Mouse (Mus musculus): ENCODE data around the gene Nlrp3. TPM values are rescaled to one million over a fixed set of nuclear protein-coding genes. Genes with fewer than 3 reads are reported as not detected.
"Not testable (repeated sequence)": the region's sequence is repeated elsewhere in the genome, so short reads cannot be mapped to it uniquely, and the experiment has no call there.

Gene Nlrp3
- polyA plus RNA-seq, 1 experiment: 0.33 TPM

DNA sequence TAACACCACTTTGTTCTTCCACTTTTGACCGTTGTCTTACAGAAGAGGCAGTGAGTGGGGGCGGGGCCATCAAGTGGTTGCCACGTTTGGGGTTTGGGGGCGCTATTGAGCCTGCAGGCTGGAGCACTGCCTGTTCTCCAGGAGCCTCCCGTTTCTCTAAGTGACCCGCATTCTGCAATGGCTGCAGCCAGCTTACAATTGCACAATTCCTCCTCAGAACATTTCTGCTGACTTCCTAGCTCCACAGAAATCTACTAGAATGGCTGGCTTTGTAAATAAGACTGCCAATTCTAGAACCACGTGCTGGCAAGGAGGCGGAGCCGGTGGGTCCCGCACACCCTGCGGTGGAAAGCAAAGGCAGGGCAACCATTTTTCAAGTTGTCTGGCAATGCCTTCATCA, 3.0 kb upstream of the Nlrp3 start:
- DNase-seq (ENCODE audit: low read depth): peak; percentile 35
- TF ChIP-seq CTCF (IDR thresholded peaks at IDR 0.05; ENCODE audit: borderline replicate concordance, extremely low read depth, insufficient read depth, insufficient read length): peak; percentile 10; the same call in 1 of the 2 replicates
- TF ChIP-seq POLR2A (IDR thresholded peaks at IDR 0.05; ENCODE audit: borderline replicate concordance, extremely low read depth, insufficient read depth, insufficient read length, poor library complexity, severe bottlenecking): no peak

DNA sequence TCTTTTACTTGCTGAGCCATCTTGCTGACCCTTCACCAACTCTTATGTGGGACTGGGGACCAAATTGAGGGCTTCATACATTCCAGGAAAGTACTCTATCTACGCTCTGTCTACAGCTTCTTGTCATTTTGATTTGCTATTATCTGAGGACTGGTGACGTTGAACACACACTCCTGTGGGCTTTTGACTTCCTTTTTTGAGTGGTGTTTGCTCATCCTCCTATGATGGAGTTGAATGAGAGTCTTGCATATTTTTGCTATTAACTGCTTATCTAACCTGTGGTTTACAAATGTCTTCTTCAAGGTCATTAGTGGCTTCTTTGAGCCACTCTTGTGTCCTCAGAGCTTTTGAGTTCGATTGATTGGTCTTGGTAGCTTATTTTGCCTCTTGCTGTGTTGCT, 1.2 kb upstream of the Nlrp3 start:
- TF ChIP-seq POLR2A (IDR thresholded peaks at IDR 0.05; ENCODE audit: borderline replicate concordance, extremely low read depth, insufficient read depth, insufficient read length, poor library complexity, severe bottlenecking): no peak
- no peak for TF ChIP-seq CTCF (IDR thresholded peaks at IDR 0.05; ENCODE audit: borderline replicate concordance, extremely low read depth, insufficient read depth, insufficient read length)
- no peak for DNase-seq (ENCODE audit: low read depth)

- DNase-seq (ENCODE audit: low read depth): no peak
- no peak for TF ChIP-seq POLR2A (IDR thresholded peaks at IDR 0.05; ENCODE audit: borderline replicate concordance, extremely low read depth, insufficient read depth, insufficient read length, poor library complexity, severe bottlenecking)
- no peak for TF ChIP-seq CTCF (IDR thresholded peaks at IDR 0.05; ENCODE audit: borderline replicate concordance, extremely low read depth, insufficient read depth, insufficient read length)
Measured at GRCm38 (mm10) chr11:59542442-59542841, 1.1 kb downstream of the Nlrp3 start.

GRCm38 (mm10) chr11:59543376-59543775, 2.0 kb downstream of the Nlrp3 start:
- TF ChIP-seq CTCF (IDR thresholded peaks at IDR 0.05; ENCODE audit: borderline replicate concordance, extremely low read depth, insufficient read depth, insufficient read length): no peak
- TF ChIP-seq POLR2A (IDR thresholded peaks at IDR 0.05; ENCODE audit: borderline replicate concordance, extremely low read depth, insufficient read depth, insufficient read length, poor library complexity, severe bottlenecking): no peak
- DNase-seq (ENCODE audit: low read depth): no peak

GRCm38 (mm10) chr11:59544005-59544404, 2.6 kb downstream of the Nlrp3 start:
- DNase-seq (ENCODE audit: low read depth): no peak
- TF ChIP-seq CTCF (IDR thresholded peaks at IDR 0.05; ENCODE audit: borderline replicate concordance, extremely low read depth, insufficient read depth, insufficient read length) (no peak), POLR2A (IDR thresholded peaks at IDR 0.05; ENCODE audit: borderline replicate concordance, extremely low read depth, insufficient read depth, insufficient read length, poor library complexity, severe bottlenecking) (no peak)

GRCm38 (mm10) chr11:59554127-59554526, 12.8 kb downstream of the Nlrp3 start:
- TF ChIP-seq POLR2A (IDR thresholded peaks at IDR 0.05; ENCODE audit: borderline replicate concordance, extremely low read depth, insufficient read depth, insufficient read length, poor library complexity, severe bottlenecking) (no peak), CTCF (IDR thresholded peaks at IDR 0.05; ENCODE audit: borderline replicate concordance, extremely low read depth, insufficient read depth, insufficient read length) (no peak)
- DNase-seq (ENCODE audit: low read depth): no peak

GRCm38 (mm10) chr11:59554535-59554934, 13.2 kb downstream of the Nlrp3 start:
- TF ChIP-seq CTCF (IDR thresholded peaks at IDR 0.05; ENCODE audit: borderline replicate concordance, extremely low read depth, insufficient read depth, insufficient read length) (no peak), POLR2A (IDR thresholded peaks at IDR 0.05; ENCODE audit: borderline replicate concordance, extremely low read depth, insufficient read depth, insufficient read length, poor library complexity, severe bottlenecking) (no peak)

DNA sequence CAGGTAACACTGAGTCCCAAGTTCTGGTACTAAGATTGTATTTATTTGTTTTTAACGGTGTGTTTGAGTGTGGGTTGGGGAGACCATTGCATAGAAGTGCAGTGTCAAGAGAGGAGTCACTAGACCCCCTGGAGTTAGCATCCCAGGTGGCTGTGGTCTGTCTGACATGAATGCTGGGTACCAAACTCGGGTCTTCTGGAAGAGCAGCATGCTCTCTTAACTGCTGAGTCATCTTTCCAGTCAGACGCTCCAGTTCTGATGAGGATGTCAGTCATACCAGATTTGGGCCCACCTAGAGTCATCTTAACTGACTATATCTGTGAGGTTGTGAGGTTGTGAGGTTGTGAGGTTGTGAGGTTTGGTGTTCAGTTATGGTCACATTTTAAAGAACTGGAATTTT, 19.5 kb downstream of the Nlrp3 start:
- DNase-seq (ENCODE audit: low read depth): no peak
- no peak for TF ChIP-seq CTCF (IDR thresholded peaks at IDR 0.05; ENCODE audit: borderline replicate concordance, extremely low read depth, insufficient read depth, insufficient read length)
- no peak for TF ChIP-seq POLR2A (IDR thresholded peaks at IDR 0.05; ENCODE audit: borderline replicate concordance, extremely low read depth, insufficient read depth, insufficient read length, poor library complexity, severe bottlenecking)

More at GRCm38 (mm10) chr11:59554535-59554934, 13.2 kb downstream of the Nlrp3 start:
- DNase-seq (ENCODE audit: low read depth): no peak

DNA sequence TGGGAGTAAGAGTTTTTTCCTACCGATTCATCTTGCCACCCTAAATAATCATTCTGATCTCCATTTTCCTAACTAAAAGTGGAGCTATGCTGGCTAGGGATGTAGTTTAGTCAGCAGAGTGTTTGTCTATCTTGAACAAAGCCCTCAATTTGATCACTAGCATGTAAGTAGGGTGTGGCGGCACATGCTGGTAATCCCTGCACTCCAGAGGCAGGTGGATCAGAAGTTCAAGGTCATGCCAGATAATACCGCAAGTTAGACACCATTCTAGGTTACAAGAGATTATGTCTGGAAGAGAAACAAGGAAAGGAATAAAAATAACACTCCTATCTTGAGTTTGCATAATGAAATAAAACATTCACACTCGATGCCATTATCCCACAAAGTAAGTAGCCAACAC, 21.0 kb downstream of the Nlrp3 start:
- TF ChIP-seq POLR2A (IDR thresholded peaks at IDR 0.05; ENCODE audit: borderline replicate concordance, extremely low read depth, insufficient read depth, insufficient read length, poor library complexity, severe bottlenecking): no peak
- no peak for TF ChIP-seq CTCF (IDR thresholded peaks at IDR 0.05; ENCODE audit: borderline replicate concordance, extremely low read depth, insufficient read depth, insufficient read length)
- no peak for DNase-seq (ENCODE audit: low read depth)

DNA sequence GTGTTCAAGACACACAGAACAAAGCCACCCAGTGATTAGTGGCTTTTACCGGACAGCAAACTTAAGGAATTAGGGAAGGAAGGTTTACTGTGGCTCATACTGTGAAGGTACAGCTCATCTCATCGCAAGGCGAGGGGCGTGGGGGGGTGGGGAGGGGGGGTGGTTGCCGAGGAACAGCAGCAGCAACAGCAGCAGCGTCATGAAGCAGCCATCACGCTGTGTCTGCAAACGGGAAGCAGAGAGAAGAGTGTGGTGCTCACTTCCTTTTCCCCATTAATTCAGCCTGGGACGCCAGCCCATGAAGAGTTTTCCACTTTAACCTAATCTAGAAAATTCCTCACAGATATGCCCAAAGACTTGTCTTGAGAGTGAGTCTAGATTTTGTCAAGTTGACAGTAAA, 21.5 kb downstream of the Nlrp3 start:
- TF ChIP-seq CTCF (IDR thresholded peaks at IDR 0.05; ENCODE audit: borderline replicate concordance, extremely low read depth, insufficient read depth, insufficient read length): no peak
- no peak for TF ChIP-seq POLR2A (IDR thresholded peaks at IDR 0.05; ENCODE audit: borderline replicate concordance, extremely low read depth, insufficient read depth, insufficient read length, poor library complexity, severe bottlenecking)
- DNase-seq (ENCODE audit: low read depth): no peak

DNA sequence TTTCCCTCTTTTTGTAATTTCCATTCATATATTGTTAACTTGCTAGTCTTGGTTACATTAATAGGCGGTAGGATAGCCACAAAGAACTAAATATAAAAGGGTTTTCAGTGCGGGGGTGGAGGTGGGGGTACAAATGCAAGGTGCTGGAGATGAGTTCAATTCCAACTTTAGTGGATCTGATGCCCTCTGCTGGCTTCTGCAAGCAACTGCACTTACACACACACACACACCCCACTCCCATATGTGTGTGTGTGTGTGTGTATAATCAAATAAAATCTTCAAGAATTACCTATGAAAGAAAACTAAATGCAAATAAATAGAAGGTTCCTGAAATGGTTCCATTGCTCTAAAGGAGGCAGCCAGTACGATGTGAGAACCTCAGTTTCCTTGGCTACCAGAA, 27.9 kb downstream of the Nlrp3 start:
- DNase-seq (ENCODE audit: low read depth): peak; percentile 3
- TF ChIP-seq POLR2A (IDR thresholded peaks at IDR 0.05; ENCODE audit: borderline replicate concordance, extremely low read depth, insufficient read depth, insufficient read length, poor library complexity, severe bottlenecking) (no peak), CTCF (IDR thresholded peaks at IDR 0.05; ENCODE audit: borderline replicate concordance, extremely low read depth, insufficient read depth, insufficient read length) (peak; percentile 52; the same call in 1 of the 2 replicates)

DNA sequence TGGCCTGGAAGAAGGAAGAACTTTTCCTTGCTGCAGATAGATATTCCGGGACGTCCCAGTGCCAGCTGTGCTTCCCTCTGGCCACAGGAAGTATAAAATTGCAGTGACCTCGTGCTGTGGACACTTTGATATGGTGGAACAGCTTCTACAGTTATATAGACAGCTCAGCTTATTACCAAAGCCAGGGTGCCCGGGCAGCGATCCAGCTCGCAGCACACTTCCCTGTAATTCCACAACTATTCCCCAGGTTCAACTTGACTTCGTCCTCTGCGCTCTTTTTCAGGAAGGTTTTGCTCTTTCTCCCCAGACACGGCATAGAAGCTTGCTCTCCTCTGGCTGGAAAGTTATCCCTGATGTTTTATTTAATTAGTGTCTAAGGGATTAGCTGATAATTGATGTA, 34.4 kb downstream of the Nlrp3 start:
- peak; percentile 3 for DNase-seq (ENCODE audit: low read depth)
- TF ChIP-seq POLR2A (IDR thresholded peaks at IDR 0.05; ENCODE audit: borderline replicate concordance, extremely low read depth, insufficient read depth, insufficient read length, poor library complexity, severe bottlenecking) (no peak), CTCF (IDR thresholded peaks at IDR 0.05; ENCODE audit: borderline replicate concordance, extremely low read depth, insufficient read depth, insufficient read length) (no peak)

- not testable (repeated sequence) for DNase-seq (ENCODE audit: low read depth)
Measured at GRCm38 (mm10) chr11:59576135-59576534, 34.8 kb downstream of the Nlrp3 start, which contains the start of gene Olfr222. TSS of gene Olfr222 (minus strand) at chr11:59576235.

Measured in brain, embryonic 14.5 days (tissue).